Mouse (Mus musculus) heart, postnatal 0 days (tissue): ENCODE measurements around the gene Akr1b8.

ENCODE experiments used
- CTCF ChIP-seq: IDR thresholded peaks from 2 replicates; pipeline ENCODE4 v1.5.1; 2016; ENCODE audit warnings: antibody characterized with exemption, control low read depth, low read depth
- EP300 ChIP-seq: IDR thresholded peaks from 2 replicates; pipeline ENCODE4 v1.6.1; 2016; ENCODE audit warnings: antibody characterized with exemption, low read depth

- TF ChIP-seq CTCF (peak; percentile 74), EP300 (no peak)
Measured at GRCm38 (mm10) chr6:34371700-34372351, 17.9 kb downstream of the Akr1b8 start.
